Mouse (Mus musculus): ENCODE data around the gene Acaa1a. TPM values are rescaled to one million over a fixed set of nuclear protein-coding genes. Genes with fewer than 3 reads are reported as not detected.

The Acaa1a gene
- polyA plus RNA-seq (2014; fragmentation: Nextera tagmentation; extraction: Ambion mirVana) = 78.3 and 81.6 TPM in 2 replicates

- 1% methylated on average over 43 of the region's 43 CpGs for WGBS
Observed at GRCm38 (mm10) chr9:119339558-119340211, at the start of gene Acaa1a. Gene Acaa1a, plus strand, starts transcription at chr9:119339676.

GRCm38 (mm10) chr9:119290791-119291190 is 48.7 kb upstream of the Acaa1a start:
- no peak for ATAC-seq (ENCODE audit: insufficient number of reproducible peaks, insufficient read depth, low FRiP score, low read depth)
- H3K27me3 ChIP-seq (ENCODE audit: control insufficient read depth, insufficient read depth, low read length) = no peaks in the 10 kb centered on the region
- no peak overlapping the region for H3K27ac ChIP-seq (replicated peaks in 1 of 2; ENCODE audit: control insufficient read depth in 1 of 2, insufficient read depth in 1 of 2, low read depth in 2 of 2, low read length in 2 of 2)
- no peaks in the 10 kb centered on the region for H3K9me3 ChIP-seq (ENCODE audit: control insufficient read depth, low read length)
- H3K4me3 ChIP-seq (ENCODE audit: control insufficient read depth in 1 of 2, insufficient read depth in 1 of 2, low read depth in 1 of 2, low read length in 2 of 2) = no peak overlapping the region
- peaks cover 24% of the 10 kb centered on the region for H3K36me3 ChIP-seq (ENCODE audit: control insufficient read depth, insufficient read depth, low read length)
- 55% methylated on average over 3 of the region's 3 CpGs for WGBS
- H3K4me2 ChIP-seq (ENCODE audit: low read length) = no peak overlapping the region
- H3K4me1 ChIP-seq (ENCODE audit: control insufficient read depth in 2 of 2, insufficient read depth in 2 of 2, low read length in 2 of 2) = peaks cover 0 to 9% of the 10 kb centered on the region in 2 experiments; a peak in 1 of 4 replicates
- H3K9ac ChIP-seq (ENCODE audit: low read length) = no peak overlapping the region

More at GRCm38 (mm10) chr9:119339558-119340211, at the start of gene Acaa1a:
- H3K9ac ChIP-seq (ENCODE audit: low read length) = peak within 1 kb of the TSS; percentile 82
- no peaks in the 10 kb centered on the region for H3K27me3 ChIP-seq (ENCODE audit: control insufficient read depth, insufficient read depth, low read length)
- H3K4me2 ChIP-seq (ENCODE audit: low read length) = peak within 1 kb of the TSS; percentile 84
- peak within 1 kb of the TSS; percentile 79 to 89 for H3K4me3 ChIP-seq (ENCODE audit: control insufficient read depth in 1 of 2, insufficient read depth in 1 of 2, low read depth in 1 of 2, low read length in 2 of 2)
- no peaks in the 10 kb centered on the region for H3K9me3 ChIP-seq (ENCODE audit: control insufficient read depth, low read length)
- H3K27ac ChIP-seq (replicated peaks in 1 of 2; ENCODE audit: control insufficient read depth in 1 of 2, insufficient read depth in 1 of 2, low read depth in 2 of 2, low read length in 2 of 2) = peak within 1 kb of the TSS; percentile 90 to 94
- ATAC-seq (ENCODE audit: insufficient number of reproducible peaks, insufficient read depth, low FRiP score, low read depth) = no peak
- H3K36me3 ChIP-seq (ENCODE audit: control insufficient read depth, insufficient read depth, low read length) = peaks cover 29% of the 10 kb centered on the region
- peaks cover 11 to 15% of the 10 kb centered on the region in 2 experiments for H3K4me1 ChIP-seq (ENCODE audit: control insufficient read depth in 2 of 2, insufficient read depth in 2 of 2, low read length in 2 of 2)

- Histone ChIP-seq H3K4me2 (ENCODE audit: low read length) (no peak overlapping the region), H3K9me3 (ENCODE audit: control insufficient read depth, low read length) (no peaks in the 10 kb centered on the region), H3K4me3 (ENCODE audit: control insufficient read depth in 1 of 2, insufficient read depth in 1 of 2, low read depth in 1 of 2, low read length in 2 of 2) (no peak overlapping the region), H3K9ac (ENCODE audit: low read length) (no peak overlapping the region), H3K27me3 (ENCODE audit: control insufficient read depth, insufficient read depth, low read length) (no peaks in the 10 kb centered on the region), H3K27ac (replicated peaks in 1 of 2; ENCODE audit: control insufficient read depth in 1 of 2, insufficient read depth in 1 of 2, low read depth in 2 of 2, low read length in 2 of 2) (no peak overlapping the region), H3K36me3 (ENCODE audit: control insufficient read depth, insufficient read depth, low read length) (peaks cover 11% of the 10 kb centered on the region), H3K4me1 (ENCODE audit: control insufficient read depth in 2 of 2, insufficient read depth in 2 of 2, low read length in 2 of 2) (no peaks in the 10 kb centered on the region)
- no peak for ATAC-seq (ENCODE audit: insufficient number of reproducible peaks, insufficient read depth, low FRiP score, low read depth)
- 83% methylated on average over 6 of the region's 6 CpGs for WGBS
Observed at GRCm38 (mm10) chr9:119297696-119298095, 41.8 kb upstream of the Acaa1a start.

- H3K4me2 ChIP-seq (ENCODE audit: low read length) = no peak overlapping the region
- H3K9ac ChIP-seq (ENCODE audit: low read length) = no peak overlapping the region
- no peak for ATAC-seq (ENCODE audit: insufficient number of reproducible peaks, insufficient read depth, low FRiP score, low read depth)
- H3K27me3 ChIP-seq (ENCODE audit: control insufficient read depth, insufficient read depth, low read length) = no peaks in the 10 kb centered on the region
- H3K4me1 ChIP-seq (ENCODE audit: control insufficient read depth in 2 of 2, insufficient read depth in 2 of 2, low read length in 2 of 2) = no peaks in the 10 kb centered on the region
- no peak overlapping the region for H3K27ac ChIP-seq (replicated peaks in 1 of 2; ENCODE audit: control insufficient read depth in 1 of 2, insufficient read depth in 1 of 2, low read depth in 2 of 2, low read length in 2 of 2)
- H3K9me3 ChIP-seq (ENCODE audit: control insufficient read depth, low read length) = no peaks in the 10 kb centered on the region
- no peak overlapping the region for H3K4me3 ChIP-seq (ENCODE audit: control insufficient read depth in 1 of 2, insufficient read depth in 1 of 2, low read depth in 1 of 2, low read length in 2 of 2)
- 93% methylated on average over 3 of the region's 3 CpGs for WGBS
- peaks cover 19% of the 10 kb centered on the region for H3K36me3 ChIP-seq (ENCODE audit: control insufficient read depth, insufficient read depth, low read length)
Observed at GRCm38 (mm10) chr9:119298563-119298962, 40.9 kb upstream of the Acaa1a start.

- H3K27me3 ChIP-seq (ENCODE audit: control insufficient read depth, insufficient read depth, low read length) = no peaks in the 10 kb centered on the region
- no peak overlapping the region for H3K27ac ChIP-seq (replicated peaks in 1 of 2; ENCODE audit: control insufficient read depth in 1 of 2, insufficient read depth in 1 of 2, low read depth in 2 of 2, low read length in 2 of 2)
- ATAC-seq (ENCODE audit: insufficient number of reproducible peaks, insufficient read depth, low FRiP score, low read depth) = no peak
- H3K9me3 ChIP-seq (ENCODE audit: control insufficient read depth, low read length) = no peaks in the 10 kb centered on the region
- H3K4me1 ChIP-seq (ENCODE audit: control insufficient read depth in 2 of 2, insufficient read depth in 2 of 2, low read length in 2 of 2) = peaks cover 4 to 9% of the 10 kb centered on the region in 2 experiments; a peak in 2 of 4 replicates
- no peak overlapping the region for H3K9ac ChIP-seq (ENCODE audit: low read length)
- no peak overlapping the region for H3K4me3 ChIP-seq (ENCODE audit: control insufficient read depth in 1 of 2, insufficient read depth in 1 of 2, low read depth in 1 of 2, low read length in 2 of 2)
- WGBS = 90% methylated on average over 7 of the region's 7 CpGs
- peaks cover 25% of the 10 kb centered on the region for H3K36me3 ChIP-seq (ENCODE audit: control insufficient read depth, insufficient read depth, low read length)
- no peak overlapping the region for H3K4me2 ChIP-seq (ENCODE audit: low read length)
Observed at GRCm38 (mm10) chr9:119305863-119306262, 33.6 kb upstream of the Acaa1a start.

GRCm38 (mm10) chr9:119309067-119309466 is 30.4 kb upstream of the Acaa1a start:
- H3K27ac ChIP-seq (replicated peaks in 1 of 2; ENCODE audit: control insufficient read depth in 1 of 2, insufficient read depth in 1 of 2, low read depth in 2 of 2, low read length in 2 of 2) = no peak overlapping the region
- H3K9me3 ChIP-seq (ENCODE audit: control insufficient read depth, low read length) = no peaks in the 10 kb centered on the region
- H3K4me1 ChIP-seq (ENCODE audit: control insufficient read depth in 2 of 2, insufficient read depth in 2 of 2, low read length in 2 of 2) = peaks cover 4 to 9% of the 10 kb centered on the region in 2 experiments; a peak in 2 of 4 replicates
- no peak overlapping the region for H3K4me3 ChIP-seq (ENCODE audit: control insufficient read depth in 1 of 2, insufficient read depth in 1 of 2, low read depth in 1 of 2, low read length in 2 of 2)
- no peak overlapping the region for H3K4me2 ChIP-seq (ENCODE audit: low read length)
- H3K27me3 ChIP-seq (ENCODE audit: control insufficient read depth, insufficient read depth, low read length) = no peaks in the 10 kb centered on the region
- 93% methylated on average over 1 of the region's 1 CpGs for WGBS
- H3K36me3 ChIP-seq (ENCODE audit: control insufficient read depth, insufficient read depth, low read length) = peaks cover 5% of the 10 kb centered on the region; the same call in 1 of the 2 replicates
- H3K9ac ChIP-seq (ENCODE audit: low read length) = no peak overlapping the region
- ATAC-seq (ENCODE audit: insufficient number of reproducible peaks, insufficient read depth, low FRiP score, low read depth) = no peak

GRCm38 (mm10) chr9:119313096-119313495 is 26.4 kb upstream of the Acaa1a start:
- H3K27ac ChIP-seq (replicated peaks in 1 of 2; ENCODE audit: control insufficient read depth in 1 of 2, insufficient read depth in 1 of 2, low read depth in 2 of 2, low read length in 2 of 2) = 0 out of 4 replicates have a peak overlapping the region, but pooled peaks of 1 of the 2 experiments have one; percentile 22
- no peaks in the 10 kb centered on the region for H3K9me3 ChIP-seq (ENCODE audit: control insufficient read depth, low read length)
- H3K27me3 ChIP-seq (ENCODE audit: control insufficient read depth, insufficient read depth, low read length) = no peaks in the 10 kb centered on the region
- H3K4me1 ChIP-seq (ENCODE audit: control insufficient read depth in 2 of 2, insufficient read depth in 2 of 2, low read length in 2 of 2) = peaks cover 2 to 14% of the 10 kb centered on the region in 2 experiments; a peak in 1 of 4 replicates
- no peak overlapping the region for H3K9ac ChIP-seq (ENCODE audit: low read length)
- H3K36me3 ChIP-seq (ENCODE audit: control insufficient read depth, insufficient read depth, low read length) = 0 out of 2 replicates have a peak, but pooled peaks cover 3% of the 10 kb centered on the region
- 70% methylated on average over 10 of the region's 10 CpGs for WGBS
- H3K4me3 ChIP-seq (ENCODE audit: control insufficient read depth in 1 of 2, insufficient read depth in 1 of 2, low read depth in 1 of 2, low read length in 2 of 2) = no peak overlapping the region
- H3K4me2 ChIP-seq (ENCODE audit: low read length) = no peak overlapping the region
- no peak for ATAC-seq (ENCODE audit: insufficient number of reproducible peaks, insufficient read depth, low FRiP score, low read depth)

Measured in heart, embryonic 14.5 days (tissue).